ENCODE assay signal across 8 mouse cellular contexts in genomic region chr7:16120262-16120600, GRCm38 (mm10). TPM values are rescaled to one million over a fixed set of nuclear protein-coding genes. Genes with fewer than 3 reads are reported as not detected.
DNase-seq lines count a peak whose midpoint lies in the region; ATAC-seq lines count a peak whose summit lies in the region.

No protein-coding gene starts in this region.

- H3K27ac ChIP-seq in kidney, embryonic 14.5 days (ENCODE audit: low read depth, low read length) = no peak overlapping the region
- peak overlapping the region; percentile 21; the same call in 1 of the 2 replicates for H3K27ac ChIP-seq in brown adipose tissue, adult 24 weeks (replicated peaks; ENCODE audit: low read depth, low read length)
- peak overlapping the region; percentile 94; the same call in 1 of the 2 replicates for H3K27ac ChIP-seq in hindbrain, embryonic 13.5 days
- no peak overlapping the region; the same call in 1 of the 2 replicates for H3K27ac ChIP-seq in midbrain, embryonic 12.5 days (replicated peaks)

- peak overlapping the region; percentile 48 for H3K4me2 ChIP-seq in kidney, embryonic 14.5 days (replicated peaks; ENCODE audit: low read depth, low read length)
- peak overlapping the region; percentile 56 for H3K4me2 ChIP-seq in hindbrain, embryonic 13.5 days
- H3K4me2 ChIP-seq in midbrain, embryonic 12.5 days (replicated peaks) = peak overlapping the region; percentile 63

- DNase-seq in kidney, adult 9 months = no peak
- no peak for DNase-seq in urinary bladder, postnatal 4 days (ENCODE audit: low spot score in 2 of 2)
- DNase-seq in adrenal gland, postnatal 36 days = no peak

- H3K4me1 ChIP-seq in kidney, embryonic 14.5 days (ENCODE audit: control insufficient read depth, insufficient read depth, low read length) = 0 out of 2 replicates have a peak, but pooled peaks cover 3% of the 10 kb centered on the region
- no peaks in the 10 kb centered on the region for H3K4me1 ChIP-seq in brown adipose tissue, adult 24 weeks (ENCODE audit: control insufficient read depth, insufficient read depth, insufficient read length, low read length)
- peaks cover 15% of the 10 kb centered on the region for H3K4me1 ChIP-seq in hindbrain, embryonic 13.5 days (replicated peaks)
- peaks cover 11% of the 10 kb centered on the region for H3K4me1 ChIP-seq in midbrain, embryonic 12.5 days

- H3K9ac ChIP-seq in kidney, embryonic 14.5 days (ENCODE audit: low read depth, low read length) = peak overlapping the region; percentile 80; the same call in 1 of the 2 replicates
- H3K9ac ChIP-seq in hindbrain, embryonic 13.5 days = peak overlapping the region; percentile 80
- 0 out of 2 replicates have a peak overlapping the region, but pooled peaks have one; percentile 66 for H3K9ac ChIP-seq in midbrain, embryonic 12.5 days (replicated peaks)

- no peaks in the 10 kb centered on the region for H3K27me3 ChIP-seq in kidney, embryonic 14.5 days (ENCODE audit: control insufficient read depth, insufficient read depth, low read length)
- no peaks in the 10 kb centered on the region for H3K27me3 ChIP-seq in hindbrain, embryonic 13.5 days
- no peaks in the 10 kb centered on the region for H3K27me3 ChIP-seq in midbrain, embryonic 12.5 days

- H3K36me3 ChIP-seq in kidney, embryonic 14.5 days (ENCODE audit: control insufficient read depth, insufficient read depth, low read length) = peaks cover 29% of the 10 kb centered on the region
- H3K36me3 ChIP-seq in hindbrain, embryonic 13.5 days = peaks cover 49% of the 10 kb centered on the region
- peaks cover 27% of the 10 kb centered on the region for H3K36me3 ChIP-seq in midbrain, embryonic 12.5 days

- peak overlapping the region; percentile 75 for H3K4me3 ChIP-seq in kidney, embryonic 14.5 days (ENCODE audit: low read length)
- H3K4me3 ChIP-seq in brown adipose tissue, adult 24 weeks (ENCODE audit: insufficient read depth, low read depth, low read length) = peak overlapping the region; percentile 88
- H3K4me3 ChIP-seq in hindbrain, embryonic 13.5 days = peak overlapping the region; percentile 67
- H3K4me3 ChIP-seq in midbrain, embryonic 12.5 days = peak overlapping the region; percentile 70

- H3K9me3 ChIP-seq in kidney, embryonic 14.5 days (ENCODE audit: control insufficient read depth, low read length) = no peaks in the 10 kb centered on the region
- H3K9me3 ChIP-seq in hindbrain, embryonic 13.5 days = no peaks in the 10 kb centered on the region
- no peaks in the 10 kb centered on the region for H3K9me3 ChIP-seq in midbrain, embryonic 12.5 days

- WGBS in kidney, embryonic 14.5 days = 45% methylated on average over 9 of the region's 9 CpGs
- WGBS in hindbrain, embryonic 13.5 days = 52% methylated on average over 9 of the region's 9 CpGs
- 47% methylated on average over 9 of the region's 9 CpGs for WGBS in midbrain, embryonic 12.5 days

- ATAC-seq in kidney, embryonic 14.5 days (ENCODE audit: low FRiP score, low TSS enrichment) = no peak
- ATAC-seq in hindbrain, embryonic 13.5 days (ENCODE audit: low FRiP score) = peak; percentile 58; the same call in 1 of the 2 replicates
- ATAC-seq in midbrain, embryonic 12.5 days (ENCODE audit: low FRiP score, low read depth) = no peak; the same call in none of the 2 replicates
- no peak for ATAC-seq in granulocyte monocyte progenitor cell, adult 5-6 weeks (replicated peaks; ENCODE audit: poor library complexity, severe bottlenecking)

RNA-seq across cellular contexts. Expression of gene Kptn, which starts 0.5 kb away (rescaled TPM):
- polyA plus RNA-seq in kidney, embryonic 14.5 days (2014; fragmentation: Nextera tagmentation; extraction: Ambion mirVana) = 25.1 and 29.2 TPM in 2 replicates
- 13.2 and 18.1 TPM in 2 replicates for polyA plus RNA-seq in brown adipose tissue, adult 24 weeks (2012; ENCODE audit: insufficient read depth, insufficient read length, missing spikeins)
- polyA plus RNA-seq in hindbrain, embryonic 13.5 days (2015; fragmentation: Nextera tagmentation; extraction: Ambion mirVana) = 37.3 and 42.2 TPM in 2 replicates
- polyA plus RNA-seq in midbrain, embryonic 12.5 days (2016; fragmentation: Nextera tagmentation; extraction: Ambion mirVana) = 31.5 and 32.3 TPM in 2 replicates
- total RNA-seq in adrenal gland, postnatal 36 days (2021) = 10 to 100 TPM; 20.0 to 22.6 TPM
- 19.2 and 20.9 TPM in 2 replicates for total RNA-seq in granulocyte monocyte progenitor cell, adult 5-6 weeks (2014; fragmentation: Nextera tagmentation)
- 9.7 and 11.2 TPM in 2 replicates for total RNA-seq in granulocyte monocyte progenitor cell, adult 5-6 weeks (2017)

RNA-seq across cellular contexts. Expression of gene Slc8a2, which starts 9.4 kb away (rescaled TPM):
- polyA plus RNA-seq in kidney, embryonic 14.5 days (2014; fragmentation: Nextera tagmentation; extraction: Ambion mirVana) = 0.21 and 0.24 TPM in 2 replicates
- not detected in 2 replicates for polyA plus RNA-seq in brown adipose tissue, adult 24 weeks (2012; ENCODE audit: insufficient read depth, insufficient read length, missing spikeins)
- polyA plus RNA-seq in hindbrain, embryonic 13.5 days (2015; fragmentation: Nextera tagmentation; extraction: Ambion mirVana) = 0.96 and 1.1 TPM in 2 replicates
- polyA plus RNA-seq in midbrain, embryonic 12.5 days (2016; fragmentation: Nextera tagmentation; extraction: Ambion mirVana) = 0.48 and 0.55 TPM in 2 replicates
- total RNA-seq in adrenal gland, postnatal 36 days (2021) = 1 to 10 TPM; 1.7 to 2.6 TPM
- total RNA-seq in granulocyte monocyte progenitor cell, adult 5-6 weeks (2014; fragmentation: Nextera tagmentation) = not detected in 2 replicates
- not detected in 2 replicates for total RNA-seq in granulocyte monocyte progenitor cell, adult 5-6 weeks (2017)

RNA-seq across cellular contexts. Expression of gene Napa, which starts 22.0 kb away (rescaled TPM):
- 179 and 188 TPM in 2 replicates for polyA plus RNA-seq in kidney, embryonic 14.5 days (2014; fragmentation: Nextera tagmentation; extraction: Ambion mirVana)
- polyA plus RNA-seq in brown adipose tissue, adult 24 weeks (2012; ENCODE audit: insufficient read depth, insufficient read length, missing spikeins) = 132 and 141 TPM in 2 replicates
- 212 and 237 TPM in 2 replicates for polyA plus RNA-seq in hindbrain, embryonic 13.5 days (2015; fragmentation: Nextera tagmentation; extraction: Ambion mirVana)
- polyA plus RNA-seq in midbrain, embryonic 12.5 days (2016; fragmentation: Nextera tagmentation; extraction: Ambion mirVana) = 167 and 196 TPM in 2 replicates
- total RNA-seq in adrenal gland, postnatal 36 days (2021) = 100 to 1,000 TPM; 143 to 167 TPM
- 81.0 and 105 TPM in 2 replicates for total RNA-seq in granulocyte monocyte progenitor cell, adult 5-6 weeks (2014; fragmentation: Nextera tagmentation)
- total RNA-seq in granulocyte monocyte progenitor cell, adult 5-6 weeks (2017) = 38.5 and 39.5 TPM in 2 replicates

RNA-seq across cellular contexts. Expression of gene Meis3, which starts 54.7 kb away (rescaled TPM):
- polyA plus RNA-seq in kidney, embryonic 14.5 days (2014; fragmentation: Nextera tagmentation; extraction: Ambion mirVana) = 26.1 and 28.0 TPM in 2 replicates
- 1.6 and 3.1 TPM in 2 replicates for polyA plus RNA-seq in brown adipose tissue, adult 24 weeks (2012; ENCODE audit: insufficient read depth, insufficient read length, missing spikeins)
- 147 and 160 TPM in 2 replicates for polyA plus RNA-seq in hindbrain, embryonic 13.5 days (2015; fragmentation: Nextera tagmentation; extraction: Ambion mirVana)
- 123 and 128 TPM in 2 replicates for polyA plus RNA-seq in midbrain, embryonic 12.5 days (2016; fragmentation: Nextera tagmentation; extraction: Ambion mirVana)
- 10 to 100 TPM; 11.6 to 14.0 TPM for total RNA-seq in adrenal gland, postnatal 36 days (2021)
- not detected in 2 replicates for total RNA-seq in granulocyte monocyte progenitor cell, adult 5-6 weeks (2014; fragmentation: Nextera tagmentation)
- total RNA-seq in granulocyte monocyte progenitor cell, adult 5-6 weeks (2017) = not detected in 2 replicates

RNA-seq across cellular contexts. Expression of gene Zfp541, which starts 58.6 kb away (rescaled TPM):
- polyA plus RNA-seq in kidney, embryonic 14.5 days (2014; fragmentation: Nextera tagmentation; extraction: Ambion mirVana) = 0.04 and 0.07 TPM in 2 replicates
- not detected in 2 replicates for polyA plus RNA-seq in brown adipose tissue, adult 24 weeks (2012; ENCODE audit: insufficient read depth, insufficient read length, missing spikeins)
- polyA plus RNA-seq in hindbrain, embryonic 13.5 days (2015; fragmentation: Nextera tagmentation; extraction: Ambion mirVana) = 0.09 TPM in 2 replicates
- not detected in 2 replicates for polyA plus RNA-seq in midbrain, embryonic 12.5 days (2016; fragmentation: Nextera tagmentation; extraction: Ambion mirVana)
- total RNA-seq in adrenal gland, postnatal 36 days (2021) = under 1 TPM; 0.10 to 0.13 TPM
- not detected in 2 replicates for total RNA-seq in granulocyte monocyte progenitor cell, adult 5-6 weeks (2014; fragmentation: Nextera tagmentation)
- total RNA-seq in granulocyte monocyte progenitor cell, adult 5-6 weeks (2017) = 0.31 TPM in 1 of 2 replicates, not detected in the other

Comparison
In these comparisons a context has a peak if more than half of its experiments do, and no peak if none do; other contexts are left out.
1. H3K27ac ChIP-seq: peak in brown adipose tissue, adult 24 weeks (single experiment) and hindbrain, embryonic 13.5 days (single experiment); none in kidney, embryonic 14.5 days (single experiment) and midbrain, embryonic 12.5 days (single experiment).
2. Peak in every context shown above with its lines, with median percentiles within 50 percentile points of each other: H3K4me2 ChIP-seq, H3K4me3 ChIP-seq and H3K9ac ChIP-seq.